In the genomic region with DNA sequence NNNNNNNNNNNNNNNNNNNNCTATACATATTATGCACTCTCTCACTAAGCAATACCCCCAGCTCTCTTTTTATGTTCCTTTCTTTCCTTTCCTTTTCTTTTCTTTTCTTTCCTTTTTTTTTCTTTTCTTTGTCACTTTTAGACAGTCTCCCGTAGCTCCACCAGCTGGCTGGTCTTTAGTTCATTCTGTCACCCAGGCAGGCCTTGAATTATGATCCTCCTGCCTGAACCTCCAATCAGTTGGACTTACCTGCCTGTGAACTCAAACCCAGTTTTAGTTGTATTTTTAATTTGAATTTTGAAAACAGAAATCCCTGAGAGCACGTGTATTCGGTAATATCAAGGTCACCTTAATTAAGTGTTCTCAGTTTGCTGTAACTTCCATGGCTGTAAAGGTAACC, we compare ENCODE assay signal across 16 mouse cellular contexts.
A peak's percentile ranks its signal among the peaks of the same experiment; 100 is the strongest.
DNase-seq lines count a peak whose midpoint lies in the region; ATAC-seq and TF ChIP-seq lines count a peak whose summit lies in the region.
"Had no signal": no experiment of that assay in that cellular context is flagged by ENCODE, and none has a peak within 500 bp of the region (broad histone marks: within the 10 kb centered on the region; RNA-seq: fewer than 3 reads in every experiment).

No protein-coding gene starts in this region.

- 0 out of 2 replicates have a peak, but pooled peaks have one; percentile 7 for ATAC-seq in hindbrain, postnatal 0 days
- no peak for ATAC-seq in hindbrain, embryonic 11.5 days (ENCODE audit: low FRiP score)
- ATAC-seq in embryonic facial prominence, embryonic 12.5 days (ENCODE audit: insufficient number of reproducible peaks, insufficient read depth, low FRiP score, low TSS enrichment) = no peak
- peak; percentile 41 for ATAC-seq in limb, embryonic 14.5 days (ENCODE audit: low FRiP score, low read depth)
- ATAC-seq in heart, embryonic 11.5 days (replicated peaks; ENCODE audit: insufficient number of reproducible peaks, low FRiP score, low TSS enrichment) = no peak
- ATAC-seq: intestine, embryonic 16.5 days; liver, postnatal 0 days had no signal

- no peak for DNase-seq in hindbrain, postnatal 0 days (ENCODE audit: low spot score)
- no peak for DNase-seq in hindbrain, embryonic 11.5 days (ENCODE audit: low spot score)
- DNase-seq in limb, embryonic 14.5 days (ENCODE audit: low spot score) = no peak
- no peak for DNase-seq in lung, postnatal 25 days (ENCODE audit: low spot score)
- DNase-seq: adrenal gland, postnatal 36 days; B cell, adult 2 months; cerebellum, adult 11-12 months; cerebellum, postnatal 25 days; gastrocnemius, postnatal 36 days; liver, postnatal 0 days had no signal

- no peak for TF ChIP-seq POLR2A in embryonic fibroblast, embryonic 13.5 days (IDR thresholded peaks at IDR 0.05; ENCODE audit: low read depth, low read length)
- TF ChIP-seq POLR2A in limb, embryonic 14.5 days (IDR thresholded peaks at IDR 0.05; ENCODE audit: borderline replicate concordance, extremely low read depth, insufficient read depth, insufficient read length) = no peak

- no peaks in the 10 kb centered on the region for H3K4me1 ChIP-seq in hindbrain, postnatal 0 days (ENCODE audit: insufficient read depth, low read length)
- no peaks in the 10 kb centered on the region for H3K4me1 ChIP-seq in hindbrain, embryonic 11.5 days (replicated peaks; ENCODE audit: control insufficient read depth, insufficient read depth, low read length)
- H3K4me1 ChIP-seq in embryonic facial prominence, embryonic 12.5 days = peaks cover 5% of the 10 kb centered on the region; the same call in 1 of the 2 replicates
- no peaks in the 10 kb centered on the region for H3K4me1 ChIP-seq in embryonic fibroblast, embryonic 13.5 days (ENCODE audit: control insufficient read depth, insufficient read depth, low read length)
- H3K4me1 ChIP-seq in limb, embryonic 14.5 days (ENCODE audit: control insufficient read depth, insufficient read depth, low read length) = peaks cover 20% of the 10 kb centered on the region
- no peaks in the 10 kb centered on the region for H3K4me1 ChIP-seq in heart, embryonic 11.5 days (ENCODE audit: control insufficient read depth, insufficient read depth, low read length)

- H3K9me3 ChIP-seq in hindbrain, postnatal 0 days (ENCODE audit: low read length) = no peaks in the 10 kb centered on the region
- no peaks in the 10 kb centered on the region for H3K9me3 ChIP-seq in hindbrain, embryonic 11.5 days (ENCODE audit: control insufficient read depth, low read length)
- no peaks in the 10 kb centered on the region for H3K9me3 ChIP-seq in embryonic facial prominence, embryonic 12.5 days
- no peaks in the 10 kb centered on the region for H3K9me3 ChIP-seq in limb, embryonic 14.5 days (ENCODE audit: control insufficient read depth, low read length)
- H3K9me3 ChIP-seq in heart, embryonic 11.5 days (replicated peaks; ENCODE audit: control insufficient read depth, low read length) = no peaks in the 10 kb centered on the region

- 49% methylated on average over 3 of the region's 3 CpGs for WGBS in hindbrain, postnatal 0 days
- 57% methylated on average over 3 of the region's 3 CpGs for WGBS in hindbrain, embryonic 11.5 days
- 43% methylated on average over 3 of the region's 3 CpGs for WGBS in embryonic facial prominence, embryonic 12.5 days
- WGBS in limb, embryonic 14.5 days = 21% methylated on average over 3 of the region's 3 CpGs
- 60% methylated on average over 3 of the region's 3 CpGs for WGBS in heart, embryonic 11.5 days (ENCODE audit: insufficient replicate concordance)

- no peak for TF ChIP-seq CTCF in hindbrain, postnatal 0 days (IDR thresholded peaks at IDR 0.05; ENCODE audit: low read depth)
- TF ChIP-seq CTCF in embryonic fibroblast, embryonic 13.5 days (IDR thresholded peaks at IDR 0.05; ENCODE audit: borderline replicate concordance, insufficient read depth, low read length) = no peak

- no peak overlapping the region for H3K4me2 ChIP-seq in hindbrain, postnatal 0 days (ENCODE audit: low read depth, low read length)
- H3K4me2 ChIP-seq in hindbrain, embryonic 11.5 days (replicated peaks; ENCODE audit: low read depth, low read length) = no peak overlapping the region
- H3K4me2 ChIP-seq in embryonic facial prominence, embryonic 12.5 days (replicated peaks) = no peak overlapping the region
- H3K4me2 ChIP-seq in limb, embryonic 14.5 days (replicated peaks; ENCODE audit: low read depth, low read length, severe bottlenecking) = no peak overlapping the region
- no peak overlapping the region for H3K4me2 ChIP-seq in heart, embryonic 11.5 days
- H3K4me2 ChIP-seq: hindbrain, embryonic 14.5 days had no signal

- H3K36me3 ChIP-seq in hindbrain, postnatal 0 days (ENCODE audit: insufficient read depth, low read length) = no peaks in the 10 kb centered on the region
- no peaks in the 10 kb centered on the region for H3K36me3 ChIP-seq in hindbrain, embryonic 11.5 days (ENCODE audit: control insufficient read depth, insufficient read depth, low read length)
- no peaks in the 10 kb centered on the region for H3K36me3 ChIP-seq in embryonic facial prominence, embryonic 12.5 days
- no peaks in the 10 kb centered on the region for H3K36me3 ChIP-seq in limb, embryonic 14.5 days (ENCODE audit: control insufficient read depth, insufficient read depth, low read length)
- H3K36me3 ChIP-seq in heart, embryonic 11.5 days (ENCODE audit: control insufficient read depth, insufficient read depth, low read length) = no peaks in the 10 kb centered on the region

- H3K27ac ChIP-seq in hindbrain, postnatal 0 days = no peak overlapping the region
- no peak overlapping the region for H3K27ac ChIP-seq in hindbrain, embryonic 11.5 days (ENCODE audit: low read depth, low read length)
- H3K27ac ChIP-seq in embryonic facial prominence, embryonic 12.5 days = peak overlapping the region; percentile 80
- H3K27ac ChIP-seq in embryonic fibroblast, embryonic 13.5 days (ENCODE audit: insufficient read depth, low read length) = peak overlapping the region; percentile 8; the same call in 1 of the 2 replicates
- H3K27ac ChIP-seq in limb, embryonic 14.5 days (replicated peaks; ENCODE audit: low read depth, low read length) = peak overlapping the region; percentile 72
- no peak overlapping the region for H3K27ac ChIP-seq in heart, embryonic 11.5 days (ENCODE audit: low read depth, low read length)
- H3K27ac ChIP-seq: hindbrain, embryonic 14.5 days; stomach, postnatal 0 days had no signal

- no peaks in the 10 kb centered on the region for H3K27me3 ChIP-seq in hindbrain, postnatal 0 days (ENCODE audit: insufficient read depth, low read length)
- H3K27me3 ChIP-seq in hindbrain, embryonic 11.5 days (ENCODE audit: control insufficient read depth, insufficient read depth, low read length) = no peaks in the 10 kb centered on the region
- H3K27me3 ChIP-seq in embryonic facial prominence, embryonic 12.5 days = no peaks in the 10 kb centered on the region
- H3K27me3 ChIP-seq in limb, embryonic 14.5 days (ENCODE audit: control insufficient read depth, insufficient read depth, low read length) = no peaks in the 10 kb centered on the region
- no peaks in the 10 kb centered on the region for H3K27me3 ChIP-seq in heart, embryonic 11.5 days (ENCODE audit: control insufficient read depth, insufficient read depth, low read length)

- no peak overlapping the region for H3K9ac ChIP-seq in hindbrain, postnatal 0 days (replicated peaks; ENCODE audit: low read length)
- H3K9ac ChIP-seq in hindbrain, embryonic 11.5 days (ENCODE audit: low read depth, low read length) = no peak overlapping the region
- H3K9ac ChIP-seq in embryonic facial prominence, embryonic 12.5 days = no peak overlapping the region
- H3K9ac ChIP-seq in limb, embryonic 14.5 days (ENCODE audit: low read depth, low read length, severe bottlenecking) = no peak overlapping the region
- no peak overlapping the region for H3K9ac ChIP-seq in heart, embryonic 11.5 days (ENCODE audit: low read depth, low read length)
- H3K9ac ChIP-seq: hindbrain, embryonic 14.5 days; liver, postnatal 0 days had no signal

- no peak overlapping the region for H3K4me3 ChIP-seq in hindbrain, postnatal 0 days (ENCODE audit: low read length)
- H3K4me3 ChIP-seq in hindbrain, embryonic 11.5 days (ENCODE audit: low read depth, low read length) = no peak overlapping the region
- H3K4me3 ChIP-seq in embryonic facial prominence, embryonic 12.5 days = no peak overlapping the region
- H3K4me3 ChIP-seq in embryonic fibroblast, embryonic 13.5 days (ENCODE audit: insufficient read depth, low read length) = no peak overlapping the region
- H3K4me3 ChIP-seq in limb, embryonic 14.5 days (replicated peaks; ENCODE audit: low read length) = no peak overlapping the region
- H3K4me3 ChIP-seq in heart, embryonic 11.5 days (ENCODE audit: low read depth, low read length) = no peak overlapping the region

Comparison
In these comparisons a context has a peak if more than half of its experiments do, and no peak if none do; other contexts are left out.
1. ATAC-seq: peak in hindbrain, postnatal 0 days (single experiment) and limb, embryonic 14.5 days (single experiment); none in hindbrain, embryonic 11.5 days (single experiment), embryonic facial prominence, embryonic 12.5 days (single experiment) and heart, embryonic 11.5 days (single experiment).
2. H3K27ac ChIP-seq: peak in embryonic facial prominence, embryonic 12.5 days (single experiment), embryonic fibroblast, embryonic 13.5 days (single experiment) and limb, embryonic 14.5 days (single experiment); none in hindbrain, postnatal 0 days (single experiment), hindbrain, embryonic 11.5 days (single experiment) and heart, embryonic 11.5 days (single experiment).